Mouse (Mus musculus): Measurements from ENCODE around the gene Rhd.

- TF ChIP-seq POLR2A (IDR thresholded peaks at IDR 0.05; ENCODE audit: low read depth, low read length) (no peak), CTCF (IDR thresholded peaks at IDR 0.05; ENCODE audit: extremely low read depth, insufficient read depth, insufficient read length, insufficient replicate concordance) (no peak)
Observed at GRCm38 (mm10) chr4:134876171-134876570, 11.8 kb downstream of the Rhd start.

Data from spleen, adult 2 months (tissue).